Mouse (Mus musculus): ENCODE results near the gene Cbx1.

- TF ChIP-seq TAL1 (IDR thresholded peaks at IDR 0.05; ENCODE audit: low read length) (no peak), GATA1 (IDR thresholded peaks at IDR 0.05; ENCODE audit: low read length) (no peak)
Observed at GRCm38 (mm10) chr11:96757421-96757820, 31.5 kb upstream of the Cbx1 start.

All from erythroblast, embryonic 14.5 days (primary cell).